Mouse (Mus musculus): ENCODE data around the gene Gm6526.
"Not testable (repeated sequence)": the region's sequence is repeated elsewhere in the genome, so short reads cannot be mapped to it uniquely, and the experiment has no call there.

The Gm6526 gene

GRCm38 (mm10) chr14:43747566-43747965 is at the start of gene Gm6526:
Gm6526 (plus strand) TSS chr14:43747866.
- not testable (repeated sequence) for DNase-seq

DNA sequence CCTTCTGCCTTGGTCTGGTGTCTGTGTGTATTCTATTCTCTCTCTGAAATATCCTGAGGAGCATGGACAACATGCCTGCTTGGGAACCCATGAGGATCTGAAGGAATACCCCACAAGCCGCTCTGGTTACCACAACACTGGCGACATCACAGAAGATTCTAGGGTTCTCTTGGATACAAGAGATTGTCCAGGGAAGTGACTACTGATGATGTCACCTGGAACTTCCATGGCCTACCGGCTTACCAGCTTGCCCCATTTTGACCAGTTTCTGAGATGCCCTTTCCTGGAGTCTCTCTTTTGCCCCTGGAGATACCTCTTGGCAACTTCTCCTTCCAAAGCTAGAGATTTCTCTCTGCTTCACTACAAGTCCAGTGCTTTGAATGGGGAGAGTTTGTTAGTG is 20.3 kb upstream of the Gm6526 start, which contains the start of gene Gm16506:
Gm16506 (minus strand) TSS at position 101 of the 400 bp plus-strand sequence.
- DNase-seq: not testable (repeated sequence)

DNA sequence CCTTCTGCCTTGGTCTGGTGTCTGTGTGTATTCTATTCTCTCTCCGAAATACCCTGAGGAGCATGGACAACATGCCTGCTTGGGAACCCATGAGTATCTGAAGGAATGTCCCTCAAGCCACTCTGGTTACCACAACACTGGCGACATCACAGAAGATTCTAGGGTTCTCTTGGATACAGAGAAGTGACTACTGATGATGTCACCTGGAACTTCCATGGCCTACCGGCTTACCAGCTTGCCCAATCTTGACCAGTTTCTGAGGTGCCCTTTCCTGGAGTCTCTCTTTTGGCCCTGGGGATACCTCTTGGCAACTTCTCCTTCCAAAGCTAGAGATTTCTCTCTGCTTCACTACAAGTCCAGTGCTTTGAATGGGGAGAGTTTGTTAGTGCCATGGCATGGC is 37.0 kb downstream of the Gm6526 start, which contains the start of gene Gm8180:
Gm8180 (minus strand) TSS at position 101 of the 400 bp plus-strand sequence.
- DNase-seq: not testable (repeated sequence)

DNA sequence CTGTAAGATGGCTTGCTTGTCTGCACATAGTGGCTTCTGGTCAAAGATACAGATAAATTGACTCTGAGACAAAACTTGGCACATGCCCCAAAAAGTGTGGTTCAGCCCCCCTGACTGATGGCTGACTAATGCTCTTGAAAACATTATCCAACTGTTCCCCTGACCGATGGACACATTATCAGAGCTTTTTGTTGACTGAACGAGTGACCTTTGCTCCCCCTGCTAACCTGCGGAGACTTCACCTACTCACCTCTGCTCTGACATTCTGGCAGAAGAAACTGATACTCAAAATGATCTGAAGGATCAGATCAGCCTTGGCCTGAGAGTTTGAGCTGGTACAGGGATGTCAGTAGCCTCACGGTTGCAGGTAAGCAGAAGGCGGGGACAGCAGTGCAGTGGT is 46.1 kb downstream of the Gm6526 start:
- not testable (repeated sequence) for DNase-seq

DNA sequence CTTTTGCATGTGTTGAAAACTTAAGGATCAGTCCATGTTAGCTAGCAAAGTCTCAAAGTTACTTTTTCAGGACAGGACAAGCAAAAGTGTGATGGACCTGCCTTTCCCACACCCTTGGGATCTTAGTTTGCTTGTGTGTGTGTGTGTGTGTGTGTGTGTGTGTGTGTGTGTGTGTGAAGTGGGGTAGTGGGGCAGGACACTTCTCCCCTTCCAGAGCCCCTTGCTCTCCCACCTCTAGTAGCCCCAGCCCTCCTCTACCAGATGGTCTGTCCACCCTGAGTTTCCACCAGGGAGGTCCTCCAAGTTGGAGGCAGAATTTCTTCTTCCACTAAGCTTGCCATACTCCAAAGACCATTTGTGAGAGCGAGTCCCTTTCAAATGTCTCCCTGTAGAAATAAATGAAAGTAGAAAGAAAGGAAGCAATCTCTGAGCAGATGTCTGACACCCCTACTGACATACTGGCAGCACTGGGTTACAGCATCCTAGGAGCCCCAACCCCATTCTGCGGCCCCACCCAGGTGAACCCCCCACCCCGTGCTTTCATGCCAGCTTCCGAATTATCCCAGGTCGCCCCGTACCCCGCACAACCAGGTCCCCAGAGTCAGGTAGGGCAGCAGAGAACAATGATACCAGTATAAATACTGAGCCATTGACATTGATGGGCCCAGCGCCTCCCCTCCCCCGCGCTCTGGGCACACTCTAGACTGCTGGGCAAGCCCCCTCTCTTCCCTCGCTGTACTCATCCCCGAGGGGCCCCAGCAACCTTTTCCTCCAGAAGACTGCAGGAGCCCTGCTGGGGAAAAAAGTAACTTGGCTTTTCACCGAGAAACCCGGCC is 48.6 kb downstream of the Gm6526 start:
- no peak for DNase-seq

GRCm38 (mm10) chr14:43796905-43797470 is 49.3 kb downstream of the Gm6526 start:
- DNase-seq: not testable (repeated sequence)

- not testable (repeated sequence) for DNase-seq
These were observed 56.8 kb downstream of the Gm6526 start for GRCm38 (mm10) chr14:43804435-43804834.
